Mouse (Mus musculus): ENCODE data around the gene Lilr4b. TPM values are rescaled to one million over a fixed set of nuclear protein-coding genes. Genes with fewer than 3 reads are reported as not detected.
"Not testable (repeated sequence)": the region's sequence is repeated elsewhere in the genome, so short reads cannot be mapped to it uniquely, and the experiment has no call there.

Lilr4b gene
- not detected for polyA plus RNA-seq (2012; fragmentation: generic; extraction: Trizol)

DNA sequence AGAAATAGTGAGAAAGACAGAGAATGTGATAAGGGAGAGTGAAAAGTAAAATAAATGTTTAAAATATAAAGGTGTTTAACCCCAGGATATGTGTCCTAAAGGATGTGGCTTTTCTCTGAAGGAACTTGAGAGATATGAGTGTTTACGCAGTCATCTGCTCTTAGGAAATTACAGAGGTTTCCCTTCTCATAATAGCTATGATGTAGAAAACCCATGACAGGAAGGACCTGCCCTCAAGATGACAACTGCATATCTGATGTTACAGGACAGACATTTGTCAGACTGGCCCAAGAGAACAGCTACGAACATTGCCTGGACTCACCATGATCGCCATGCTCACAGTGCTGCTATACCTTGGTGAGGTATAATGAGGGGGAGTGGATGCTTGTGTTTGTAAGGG is at the start of gene Lilr4b, which contains the start of gene Gm49339:
Gene Lilr4b, plus strand, starts transcription at position 236 of the 400 bp plus-strand sequence.
Gene Gm49339, plus strand, starts transcription at position 216 of the 400 bp plus-strand sequence.
- H3ac ChIP-seq (ENCODE audit: control insufficient read depth, insufficient read length); H3K36me3 ChIP-seq (ENCODE audit: control insufficient read depth, insufficient read depth); H3K27me3 ChIP-seq (ENCODE audit: control insufficient read depth, insufficient read depth, insufficient read length); H3K79me2 ChIP-seq (ENCODE audit: control insufficient read depth, insufficient read depth); H3K4me3 ChIP-seq; H3K4me2 ChIP-seq (ENCODE audit: low read depth): not testable (repeated sequence)

DNA sequence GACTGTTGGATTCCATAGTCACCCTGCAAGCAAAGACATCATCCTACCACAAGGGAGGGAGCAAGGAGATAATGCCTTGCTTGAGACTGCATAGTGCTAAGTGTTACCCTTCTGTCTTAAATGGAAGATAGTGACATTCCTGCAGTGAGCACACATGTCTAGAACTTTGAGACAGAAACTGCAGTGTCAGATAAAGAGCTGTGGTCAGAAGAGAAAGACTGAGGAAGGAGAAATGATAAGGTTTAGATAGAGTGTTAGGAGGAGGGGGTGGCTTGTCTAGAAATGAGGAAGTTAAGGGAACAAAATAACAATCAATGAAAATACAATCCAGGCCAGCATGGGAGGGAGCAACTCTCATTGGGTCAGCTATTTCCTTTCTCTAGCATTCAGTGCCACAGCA is 47.5 kb upstream of the Lilr4b start:
- no peak overlapping the region for H3ac ChIP-seq (ENCODE audit: control insufficient read depth, insufficient read length)
- no peak overlapping the region for H3K4me2 ChIP-seq (ENCODE audit: low read depth)
- H3K79me2 ChIP-seq (ENCODE audit: control insufficient read depth, insufficient read depth) = no peaks in the 10 kb centered on the region
- H3K4me3 ChIP-seq = no peak overlapping the region
- no peaks in the 10 kb centered on the region for H3K27me3 ChIP-seq (ENCODE audit: control insufficient read depth, insufficient read depth, insufficient read length)
- no peaks in the 10 kb centered on the region for H3K36me3 ChIP-seq (ENCODE audit: control insufficient read depth, insufficient read depth)
- TF ChIP-seq USF1 (IDR thresholded peaks at IDR 0.05; ENCODE audit: low read depth) = no peak
- no peak for TF ChIP-seq REST (IDR thresholded peaks at IDR 0.05; ENCODE audit: insufficient read depth, insufficient read length)
- TF ChIP-seq MYOG (IDR thresholded peaks at IDR 0.05; ENCODE audit: control insufficient read depth in 1 of 3, insufficient read depth in 1 of 3, insufficient read length in 2 of 3, low read depth in 2 of 3) = no peak
- TF ChIP-seq TCF12 (IDR thresholded peaks at IDR 0.05; ENCODE audit: insufficient read depth, poor library complexity, severe bottlenecking) = no peak
- no peak for TF ChIP-seq MYOD1 (IDR thresholded peaks at IDR 0.05; ENCODE audit: control insufficient read depth in 1 of 3, insufficient read length in 2 of 3, low read depth in 2 of 3)
- TF ChIP-seq CEBPB (IDR thresholded peaks at IDR 0.05; ENCODE audit: insufficient read depth, poor library complexity, severe bottlenecking) = no peak
- TF ChIP-seq TCF3 (IDR thresholded peaks at IDR 0.05; ENCODE audit: insufficient read length, low read depth) = no peak
- TF ChIP-seq E2F4 (IDR thresholded peaks at IDR 0.05; ENCODE audit: insufficient read depth) = no peak
- TF ChIP-seq SRF (IDR thresholded peaks at IDR 0.05; ENCODE audit: control insufficient read depth, insufficient read length, low read depth) = no peak
- TF ChIP-seq MAX (IDR thresholded peaks at IDR 0.05; ENCODE audit: low read depth) = no peak
- no peak for TF ChIP-seq POLR2A (IDR thresholded peaks at IDR 0.05; ENCODE audit: insufficient read length, low read depth)
- TF ChIP-seq POLR2AphosphoS2 (IDR thresholded peaks at IDR 0.05; ENCODE audit: insufficient read length, low read depth) = no peak

DNA sequence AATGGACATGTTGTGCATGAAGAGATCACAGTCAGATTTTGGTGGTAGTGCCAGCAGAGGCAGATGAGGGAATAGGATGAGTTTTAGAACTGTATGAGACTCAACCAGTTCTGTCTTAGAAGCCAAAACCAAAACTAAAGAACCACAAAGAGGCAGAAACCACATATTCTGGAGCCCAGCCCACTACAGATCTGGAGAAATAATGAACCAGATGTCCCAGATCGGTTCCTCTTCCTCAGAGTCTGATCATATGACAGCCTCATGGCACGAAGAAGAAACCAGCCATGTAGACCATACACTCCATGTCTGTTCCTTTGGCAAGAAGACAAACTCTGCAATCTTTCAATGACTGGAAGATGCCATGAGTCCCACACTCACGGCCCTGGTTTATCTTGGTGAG is 44.7 kb upstream of the Lilr4b start:
- H3ac ChIP-seq (ENCODE audit: control insufficient read depth, insufficient read length) = no peak overlapping the region
- TF ChIP-seq MAX (IDR thresholded peaks at IDR 0.05; ENCODE audit: low read depth) = no peak
- H3K4me2 ChIP-seq (ENCODE audit: low read depth) = no peak overlapping the region
- no peaks in the 10 kb centered on the region for H3K27me3 ChIP-seq (ENCODE audit: control insufficient read depth, insufficient read depth, insufficient read length)
- H3K4me3 ChIP-seq = no peak overlapping the region
- no peaks in the 10 kb centered on the region for H3K79me2 ChIP-seq (ENCODE audit: control insufficient read depth, insufficient read depth)
- H3K36me3 ChIP-seq (ENCODE audit: control insufficient read depth, insufficient read depth) = no peaks in the 10 kb centered on the region

DNA sequence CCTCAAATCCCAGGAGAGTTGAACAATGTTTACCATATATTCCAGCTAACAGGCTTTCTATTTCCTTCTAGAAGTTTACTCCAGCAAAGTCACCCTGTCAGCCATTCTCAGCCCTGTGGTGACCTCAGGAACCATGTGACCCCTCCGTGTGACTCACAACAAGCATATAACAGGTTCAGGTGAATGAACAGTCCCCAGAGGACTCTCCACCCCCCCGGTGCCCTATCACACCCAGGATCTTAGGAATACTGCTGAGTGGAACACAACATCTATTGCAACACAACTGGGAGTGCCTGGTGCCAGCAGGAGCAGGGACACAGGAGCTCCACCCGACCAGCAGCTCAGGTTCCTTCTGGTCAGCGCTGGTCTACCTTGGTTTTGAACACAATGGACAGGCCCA is 28.8 kb upstream of the Lilr4b start:
- no peak overlapping the region for H3K4me3 ChIP-seq
- H3K36me3 ChIP-seq (ENCODE audit: control insufficient read depth, insufficient read depth) = no peaks in the 10 kb centered on the region
- H3K27me3 ChIP-seq (ENCODE audit: control insufficient read depth, insufficient read depth, insufficient read length) = no peaks in the 10 kb centered on the region
- H3K79me2 ChIP-seq (ENCODE audit: control insufficient read depth, insufficient read depth) = no peaks in the 10 kb centered on the region
- H3K4me2 ChIP-seq (ENCODE audit: low read depth) = no peak overlapping the region
- TF ChIP-seq REST (IDR thresholded peaks at IDR 0.05; ENCODE audit: insufficient read depth, insufficient read length) = no peak
- TF ChIP-seq POLR2A (IDR thresholded peaks at IDR 0.05; ENCODE audit: insufficient read length, low read depth) = no peak
- TF ChIP-seq TCF12 (IDR thresholded peaks at IDR 0.05; ENCODE audit: insufficient read depth, poor library complexity, severe bottlenecking) = no peak
- no peak for TF ChIP-seq TCF3 (IDR thresholded peaks at IDR 0.05; ENCODE audit: insufficient read length, low read depth)
- no peak for TF ChIP-seq MYOG (IDR thresholded peaks at IDR 0.05; ENCODE audit: control insufficient read depth in 1 of 3, insufficient read depth in 1 of 3, insufficient read length in 2 of 3, low read depth in 2 of 3)
- TF ChIP-seq MAX (IDR thresholded peaks at IDR 0.05; ENCODE audit: low read depth) = no peak
- TF ChIP-seq USF1 (IDR thresholded peaks at IDR 0.05; ENCODE audit: low read depth) = no peak
- no peak for TF ChIP-seq CEBPB (IDR thresholded peaks at IDR 0.05; ENCODE audit: insufficient read depth, poor library complexity, severe bottlenecking)
- TF ChIP-seq MYOD1 (IDR thresholded peaks at IDR 0.05; ENCODE audit: control insufficient read depth in 1 of 3, insufficient read length in 2 of 3, low read depth in 2 of 3) = no peak
- no peak for TF ChIP-seq SRF (IDR thresholded peaks at IDR 0.05; ENCODE audit: control insufficient read depth, insufficient read length, low read depth)
- no peak for TF ChIP-seq POLR2AphosphoS2 (IDR thresholded peaks at IDR 0.05; ENCODE audit: insufficient read length, low read depth)
- TF ChIP-seq E2F4 (IDR thresholded peaks at IDR 0.05; ENCODE audit: insufficient read depth) = no peak
- H3ac ChIP-seq (ENCODE audit: control insufficient read depth, insufficient read length) = no peak overlapping the region

DNA sequence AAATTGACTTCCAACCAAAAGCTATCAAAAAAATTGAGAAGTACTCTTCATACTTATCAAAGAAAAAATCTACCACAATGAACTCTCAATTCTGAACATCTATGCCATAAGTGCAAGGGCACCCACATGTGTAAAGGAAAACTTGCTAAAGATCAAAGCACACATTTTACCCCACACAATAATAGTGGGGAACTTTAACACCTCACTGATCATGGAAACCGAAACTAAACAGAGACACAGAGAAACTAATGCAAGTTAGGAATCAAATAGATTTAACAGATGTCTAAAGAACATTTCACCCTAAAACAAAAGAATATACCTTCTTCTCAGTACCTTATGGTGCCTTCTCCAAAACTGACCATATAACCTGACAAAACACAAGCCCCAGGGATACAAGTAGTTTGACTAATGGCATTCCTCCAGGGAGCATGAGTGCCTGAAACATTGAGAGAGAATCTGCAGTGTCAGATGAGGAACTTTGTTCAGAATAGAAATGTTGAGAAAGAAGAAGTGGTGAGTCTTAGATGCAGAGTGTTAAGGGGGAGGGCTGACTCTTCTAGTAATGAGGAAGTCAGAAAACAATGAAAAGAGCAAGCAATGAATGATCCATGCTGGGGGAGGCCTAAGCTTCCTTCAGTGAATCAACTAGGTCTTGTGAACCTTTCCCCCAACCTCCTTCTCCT is 26.7 kb upstream of the Lilr4b start:
- no peak overlapping the region for H3K4me3 ChIP-seq
- no peaks in the 10 kb centered on the region for H3K27me3 ChIP-seq (ENCODE audit: control insufficient read depth, insufficient read depth, insufficient read length)
- TF ChIP-seq USF1 (IDR thresholded peaks at IDR 0.05; ENCODE audit: low read depth) = no peak
- no peak for TF ChIP-seq TCF3 (IDR thresholded peaks at IDR 0.05; ENCODE audit: insufficient read length, low read depth)
- no peak for TF ChIP-seq MYOG (IDR thresholded peaks at IDR 0.05; ENCODE audit: control insufficient read depth in 1 of 3, insufficient read depth in 1 of 3, insufficient read length in 2 of 3, low read depth in 2 of 3)
- no peak for TF ChIP-seq CEBPB (IDR thresholded peaks at IDR 0.05; ENCODE audit: insufficient read depth, poor library complexity, severe bottlenecking)
- TF ChIP-seq REST (IDR thresholded peaks at IDR 0.05; ENCODE audit: insufficient read depth, insufficient read length) = no peak
- no peak for TF ChIP-seq E2F4 (IDR thresholded peaks at IDR 0.05; ENCODE audit: insufficient read depth)
- no peak for TF ChIP-seq MYOD1 (IDR thresholded peaks at IDR 0.05; ENCODE audit: control insufficient read depth in 1 of 3, insufficient read length in 2 of 3, low read depth in 2 of 3)
- TF ChIP-seq POLR2A (IDR thresholded peaks at IDR 0.05; ENCODE audit: insufficient read length, low read depth) = no peak
- no peak for TF ChIP-seq TCF12 (IDR thresholded peaks at IDR 0.05; ENCODE audit: insufficient read depth, poor library complexity, severe bottlenecking)
- TF ChIP-seq SRF (IDR thresholded peaks at IDR 0.05; ENCODE audit: control insufficient read depth, insufficient read length, low read depth) = no peak
- no peak for TF ChIP-seq MAX (IDR thresholded peaks at IDR 0.05; ENCODE audit: low read depth)
- no peak for TF ChIP-seq POLR2AphosphoS2 (IDR thresholded peaks at IDR 0.05; ENCODE audit: insufficient read length, low read depth)
- H3ac ChIP-seq (ENCODE audit: control insufficient read depth, insufficient read length) = no peak overlapping the region
- H3K79me2 ChIP-seq (ENCODE audit: control insufficient read depth, insufficient read depth) = no peaks in the 10 kb centered on the region
- H3K4me2 ChIP-seq (ENCODE audit: low read depth) = no peak overlapping the region
- no peaks in the 10 kb centered on the region for H3K36me3 ChIP-seq (ENCODE audit: control insufficient read depth, insufficient read depth)

Data from myocyte (in vitro differentiated cells).